Mouse (Mus musculus) megakaryocyte-erythroid progenitor cell, adult 5-6 weeks (primary cell): ENCODE measurements at regions not wholly inside any gene's neighbourhood (a gene's known extent, or its start where the extent isn't known, plus 50 kb on each side); places are given as distances from the start of the nearest gene placed in this dataset.

ENCODE experiments used
- ATAC-seq: replicated peaks from 2 replicates; pipeline ENCODE4 v1.8.0; 2016; ENCODE audit warnings: mild to moderate bottlenecking, inconsistent platforms; ENCODE audit not compliant: severe bottlenecking, poor library complexity, low FRiP score, low TSS enrichment

DNA sequence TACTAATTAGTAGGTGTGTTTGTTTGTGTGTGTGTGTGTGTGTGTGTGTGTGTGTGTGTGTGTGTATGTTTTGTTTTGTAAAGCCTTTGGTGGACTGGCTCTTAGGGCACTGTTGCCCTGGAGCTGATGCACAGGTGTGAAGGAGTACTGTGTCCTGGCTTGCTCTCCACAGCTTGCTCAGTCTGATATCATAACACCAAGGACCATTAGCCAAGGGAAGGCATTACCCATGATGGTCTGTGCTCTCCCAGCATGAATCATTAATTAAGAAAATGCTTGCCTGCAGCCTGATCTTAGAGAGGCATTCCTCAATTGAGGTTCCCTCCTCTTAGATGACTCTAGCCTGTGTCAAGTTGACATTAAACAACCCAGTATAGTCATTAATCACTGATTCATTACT, 54.7 kb downstream of the Spry2 start:
- no peak for ATAC-seq

DNA sequence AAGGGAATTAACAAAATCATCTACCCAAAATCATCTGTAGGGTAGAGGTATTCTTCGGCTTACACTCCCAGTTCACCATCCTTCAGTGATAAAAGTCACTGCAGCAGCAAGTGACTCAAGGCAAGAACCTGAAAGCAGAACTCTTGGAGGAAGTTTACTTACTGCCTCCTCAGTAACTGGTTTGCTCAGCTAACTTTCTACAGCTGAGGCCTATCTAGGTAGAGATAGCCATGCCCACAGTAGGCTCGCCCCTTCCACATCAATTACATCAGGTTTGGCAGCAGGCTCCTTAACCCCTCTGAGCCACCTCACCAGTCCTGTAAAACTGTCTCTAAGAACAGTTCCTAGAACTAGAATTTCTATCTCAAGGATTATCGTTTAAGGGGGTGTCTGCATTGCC, 59.1 kb downstream of the Spry2 start:
- no peak for ATAC-seq

DNA sequence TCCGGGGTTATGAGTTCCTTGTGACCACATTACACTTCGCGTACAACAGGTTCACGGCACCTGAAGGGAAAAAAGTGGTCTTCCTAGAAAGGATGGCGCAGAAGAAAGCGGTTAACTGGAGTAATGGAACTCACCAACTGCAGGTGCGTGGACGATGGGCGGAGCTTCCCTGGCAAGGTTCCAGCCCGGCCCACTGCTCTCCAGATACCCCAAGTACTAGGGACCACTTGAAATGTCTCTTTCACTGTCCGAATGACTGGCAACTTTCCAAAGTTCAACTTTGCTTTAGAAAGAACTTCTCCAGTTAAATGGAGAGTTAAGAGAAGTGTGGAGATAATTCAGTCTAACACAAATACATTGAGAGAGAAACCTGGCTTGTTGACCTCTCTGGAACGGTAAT, 65.9 kb downstream of the Spry2 start:
- no peak for ATAC-seq

DNA sequence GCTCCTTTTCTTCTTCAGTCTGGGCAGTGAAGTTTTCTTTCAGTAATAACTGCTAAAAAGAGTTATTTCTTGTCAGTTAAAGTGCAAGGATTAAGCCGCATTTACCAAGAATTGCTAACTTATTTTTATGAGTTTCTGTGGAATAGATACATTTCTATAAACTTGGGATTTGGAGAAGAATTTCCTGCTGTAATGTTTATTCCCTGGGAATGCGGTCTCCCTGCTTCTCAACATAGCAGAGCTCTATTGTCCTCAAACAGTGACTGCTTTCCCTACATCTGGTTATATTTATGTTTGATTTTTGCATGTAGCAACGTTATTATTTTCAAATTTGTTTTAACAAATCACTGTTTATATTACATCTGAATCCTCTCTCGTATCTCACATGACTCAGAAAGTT, 66.3 kb downstream of the Spry2 start:
- ATAC-seq: no peak

DNA sequence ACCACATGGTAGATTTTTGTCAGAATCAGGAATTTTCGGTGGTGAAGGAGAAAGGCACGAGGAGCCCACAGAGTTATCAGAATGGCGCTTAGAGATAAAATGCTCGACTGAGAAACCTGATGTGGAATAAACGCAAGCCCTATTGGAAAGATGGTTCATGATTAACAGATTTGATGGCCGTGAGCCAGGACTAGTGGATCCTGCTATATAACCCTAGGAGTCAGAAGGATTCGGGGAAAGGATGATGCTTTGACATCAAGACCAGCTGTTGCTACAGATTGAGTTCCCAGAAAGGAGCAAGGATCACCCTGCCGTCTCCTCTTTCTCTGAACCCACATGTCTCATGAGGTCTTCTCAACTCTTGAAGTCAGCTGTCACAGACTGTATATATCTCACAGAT, 73.5 kb downstream of the Spry2 start:
- no peak for ATAC-seq

- ATAC-seq: no peak
These were observed 74.0 kb downstream of the Spry2 start for GRCm38 (mm10) chr14:105822653-105823052.

GRCm38 (mm10) chr14:105819534-105819933, 77.1 kb downstream of the Spry2 start:
- no peak for ATAC-seq

GRCm38 (mm10) chr14:105818841-105819240, 77.8 kb downstream of the Spry2 start:
- no peak for ATAC-seq

- no peak for ATAC-seq
These were observed 79.1 kb downstream of the Spry2 start for GRCm38 (mm10) chr14:105817481-105817880.

DNA sequence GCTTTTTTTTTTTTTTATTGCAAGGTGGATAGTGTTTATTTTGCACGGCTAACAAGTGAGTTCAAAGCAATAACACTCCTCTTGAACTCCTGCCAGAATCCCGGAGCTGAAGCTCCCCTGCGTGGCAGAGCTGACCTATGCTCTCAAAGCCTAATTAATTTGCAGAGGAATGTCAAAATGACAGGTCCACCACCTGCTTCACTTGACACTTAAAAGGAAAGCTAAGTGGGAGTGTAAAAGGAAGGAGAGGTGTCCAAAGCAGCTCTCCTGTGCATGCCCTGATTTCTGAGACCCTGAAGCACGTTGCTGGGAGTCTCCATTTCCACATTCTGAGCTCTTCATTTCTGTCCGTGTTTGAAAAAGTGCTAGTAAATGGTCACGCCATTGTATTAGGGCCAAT, 80.8 kb downstream of the Spry2 start:
- ATAC-seq: no peak

DNA sequence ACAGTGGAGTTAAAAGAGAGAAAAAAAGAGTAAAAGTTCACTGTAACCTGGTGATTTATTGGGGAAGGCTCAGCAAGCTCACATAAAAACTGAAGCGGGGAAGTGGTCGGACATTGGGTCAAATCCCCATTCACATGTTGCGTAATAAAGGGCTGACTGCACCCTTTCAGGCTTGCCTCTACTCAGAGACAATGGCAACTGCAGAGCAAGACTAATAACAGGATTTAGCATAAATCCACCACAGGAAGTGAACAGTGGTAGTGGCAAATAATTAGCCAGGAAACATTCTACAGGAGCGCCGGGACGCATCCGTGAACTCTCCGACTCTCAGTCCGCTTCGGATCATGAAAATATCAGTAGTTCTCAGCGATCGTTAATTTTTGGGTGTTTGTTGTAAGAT, 81.3 kb downstream of the Spry2 start:
- no peak; the same call in 1 of the 2 replicates for ATAC-seq

DNA sequence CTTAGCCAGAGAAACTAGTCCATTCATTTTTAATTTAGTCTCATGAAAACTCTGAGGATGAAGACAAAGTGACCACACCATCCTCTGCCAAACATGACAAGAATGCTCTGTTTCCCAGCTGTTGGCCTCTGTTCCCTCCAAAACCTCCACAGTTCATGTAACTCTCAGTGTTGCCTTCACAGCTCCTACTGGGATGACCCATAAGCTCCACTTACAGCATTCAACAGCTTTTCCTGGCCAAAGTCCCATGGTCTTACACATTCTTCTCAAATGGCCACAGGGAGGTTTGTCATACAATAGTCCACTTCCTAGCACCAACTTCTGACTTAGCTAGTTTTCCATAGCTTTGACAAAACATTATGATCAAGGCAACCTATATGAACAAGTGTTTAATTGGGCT, 83.0 kb downstream of the Spry2 start:
- no peak for ATAC-seq

GRCm38 (mm10) chr14:105813097-105813496, 83.5 kb downstream of the Spry2 start:
- no peak for ATAC-seq

GRCm38 (mm10) chr14:105805762-105806161, 90.9 kb downstream of the Spry2 start:
- ATAC-seq: no peak

DNA sequence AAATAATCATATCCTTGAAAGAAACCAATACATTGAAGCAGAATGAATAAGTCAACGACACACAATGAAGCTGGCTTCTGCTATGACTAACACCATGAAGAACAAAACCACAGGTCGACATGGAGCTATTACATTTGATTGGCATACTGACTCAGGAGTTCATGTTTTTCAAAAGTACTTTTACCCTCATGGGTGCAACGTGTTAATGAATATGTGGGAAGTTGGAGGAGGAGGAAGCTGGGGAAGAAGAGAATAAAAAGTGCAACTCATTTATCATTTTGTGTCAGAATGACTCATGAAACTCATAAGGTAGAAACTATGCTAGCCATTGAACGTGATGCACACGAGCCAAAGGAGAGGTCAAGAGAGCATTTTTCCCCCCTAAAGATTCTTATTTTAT, 91.3 kb downstream of the Spry2 start:
- no peak for ATAC-seq

- no peak for ATAC-seq
These were observed 91.9 kb downstream of the Spry2 start for GRCm38 (mm10) chr14:105804761-105805160.

- no peak for ATAC-seq
These were observed 93.3 kb downstream of the Spry2 start for GRCm38 (mm10) chr14:105803281-105803680.

DNA sequence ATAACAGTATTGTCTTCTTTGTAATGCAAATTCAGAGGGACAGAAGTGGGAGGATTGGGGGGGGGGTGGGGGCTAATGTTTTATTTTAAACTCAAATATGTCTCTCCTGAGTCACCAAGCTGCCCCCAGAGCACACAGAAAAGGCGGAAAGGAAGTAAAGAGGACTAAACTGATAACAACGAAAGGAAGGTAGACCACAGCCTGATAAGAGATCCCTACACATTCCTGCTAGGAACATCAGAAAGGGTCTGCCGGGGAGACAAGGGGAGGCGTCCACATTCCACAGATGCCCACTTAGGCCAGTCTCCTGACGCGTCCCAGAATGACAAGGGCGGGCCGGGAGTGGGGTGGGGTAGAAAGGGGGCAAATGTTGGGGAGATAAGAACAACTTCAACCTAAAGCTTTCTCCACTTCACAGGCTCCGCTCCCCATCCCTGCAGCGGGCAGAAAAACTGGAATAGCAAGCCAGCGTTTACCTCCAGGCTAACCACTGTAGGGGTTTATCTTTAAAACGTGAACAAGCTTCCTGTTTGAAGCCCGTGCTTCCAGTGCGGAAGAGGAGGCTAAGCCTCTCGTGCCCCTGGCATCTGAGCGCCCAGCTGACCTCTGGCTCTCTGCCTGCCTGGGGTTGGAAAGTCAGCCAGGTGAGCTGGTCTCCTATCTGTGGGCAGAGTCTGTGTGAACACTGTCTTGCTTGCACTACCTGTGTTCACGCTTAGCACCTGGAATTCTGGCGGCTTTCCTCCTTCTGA, 93.9 kb downstream of the Spry2 start:
- ATAC-seq: peak; percentile 57; the same call in 1 of the 2 replicates

DNA sequence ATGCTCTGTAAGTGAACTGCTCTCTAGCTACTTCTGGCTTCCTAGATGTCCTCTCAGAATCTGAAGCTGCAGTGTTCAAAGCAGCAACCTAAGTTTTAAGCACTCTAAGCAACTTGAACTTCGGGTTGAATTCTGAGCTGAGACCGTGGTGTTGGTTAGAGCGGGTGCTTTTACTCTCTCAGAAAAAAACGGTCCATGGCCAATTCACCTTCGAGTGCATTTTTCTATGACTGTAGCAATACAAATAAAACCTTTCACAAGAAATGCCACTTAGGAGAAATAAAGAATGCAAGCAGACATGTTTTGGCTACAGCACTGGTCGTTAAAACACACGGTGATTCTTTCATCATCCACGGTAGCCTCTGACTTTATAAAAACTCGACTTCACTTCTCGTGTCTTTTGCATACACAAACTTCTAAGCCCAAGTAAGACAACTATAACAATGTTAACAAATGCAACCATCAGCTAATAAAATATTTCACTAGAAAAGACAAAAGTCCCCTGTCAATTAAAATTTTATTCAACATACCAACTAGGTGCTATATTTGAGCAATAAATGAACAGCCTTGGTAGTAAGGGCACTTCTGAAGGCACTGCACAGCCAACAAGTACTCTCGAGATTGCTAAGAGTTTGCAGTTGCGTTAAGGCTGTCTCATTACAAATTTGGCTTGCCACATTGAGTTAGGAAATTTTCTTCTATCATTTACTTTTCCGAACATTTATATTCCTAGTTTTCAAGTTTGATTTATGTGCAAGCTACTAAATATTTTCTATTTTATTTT, 96.3 kb downstream of the Spry2 start:
- ATAC-seq: no peak

DNA sequence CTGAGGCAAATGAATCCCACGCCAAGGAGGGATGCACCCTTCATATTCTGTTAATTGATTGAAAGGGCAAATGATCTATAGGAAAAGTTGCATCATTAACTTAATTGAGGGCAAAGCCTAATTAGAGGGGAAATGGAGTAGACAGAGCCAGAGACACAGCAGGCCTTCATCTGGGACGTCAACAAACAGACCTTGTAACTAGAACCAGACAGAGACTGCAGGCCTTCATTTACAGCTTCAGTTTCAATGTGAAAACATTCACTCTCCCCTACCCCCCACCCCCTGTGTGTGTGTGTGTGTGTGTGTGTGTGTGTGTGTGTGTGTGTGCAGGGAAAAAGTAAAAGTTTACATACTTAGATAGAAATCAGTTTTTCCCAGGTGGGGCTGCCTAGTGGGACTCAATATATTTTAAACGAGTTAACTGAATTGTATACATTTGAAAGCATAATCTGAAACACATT, 97.2 kb downstream of the Spry2 start:
- no peak for ATAC-seq
